Mouse (Mus musculus): ENCODE measurements around the gene Zc2hc1c. TPM values are rescaled to one million over a fixed set of nuclear protein-coding genes. Genes with fewer than 3 reads are reported as not detected.

The Zc2hc1c gene
- polyA plus RNA-seq, 1 experiment: 0.84 TPM

DNA sequence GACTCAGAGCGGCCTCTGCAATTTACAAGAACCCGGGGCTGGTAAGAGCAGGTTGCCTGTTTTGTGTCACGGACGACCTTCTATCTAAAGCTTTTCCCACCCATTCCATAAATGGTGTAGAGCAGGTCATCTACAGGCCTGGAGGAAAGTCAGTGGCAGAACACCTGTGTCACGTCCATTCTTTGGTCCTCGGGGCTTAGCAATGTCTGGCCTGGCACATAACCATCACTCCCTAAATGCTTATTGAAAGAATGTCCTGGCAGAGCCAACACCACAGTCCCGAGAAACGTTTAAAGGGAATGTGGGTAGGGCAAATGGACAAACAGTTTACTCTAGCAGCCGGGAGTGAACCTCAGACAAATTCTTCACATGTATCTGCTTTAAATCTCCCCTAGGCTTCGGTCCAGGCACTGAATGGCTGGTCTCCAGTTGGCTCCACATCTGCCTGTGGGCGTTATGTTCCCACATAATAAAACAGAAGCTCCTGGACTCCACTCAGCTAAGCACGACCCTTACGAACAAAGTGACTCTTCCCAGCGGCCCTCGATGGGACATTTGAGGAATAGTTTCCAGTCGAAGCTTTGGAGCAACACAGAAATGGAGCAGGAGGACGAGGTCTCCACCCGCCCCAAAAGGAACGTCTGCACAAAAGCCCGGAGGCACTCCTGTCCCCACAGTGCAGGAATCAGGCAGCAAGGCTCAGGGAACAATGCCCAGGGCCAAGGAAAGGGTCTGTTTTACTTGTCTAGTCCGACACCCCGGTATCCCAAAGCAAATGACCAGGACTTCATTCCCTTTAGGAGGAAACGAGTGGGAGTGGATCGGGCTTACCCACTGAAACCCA lies 988 bp downstream of the Zc2hc1c start:
- TF ChIP-seq EP300 (IDR thresholded peaks at IDR 0.05; ENCODE audit: insufficient read depth, low read depth, low read length) (no peak), CTCF (IDR thresholded peaks at IDR 0.05; ENCODE audit: low read depth, low read length) (no peak), POLR2A (IDR thresholded peaks at IDR 0.05; ENCODE audit: insufficient read depth, low read length) (no peak)
- Histone ChIP-seq H3K4me1 (ENCODE audit: control insufficient read depth, insufficient read depth, low read length) (no peaks in the 10 kb centered on the region), H3K9me3 (replicated peaks; ENCODE audit: control insufficient read depth, insufficient read depth, low read length, poor library complexity, severe bottlenecking) (peaks cover 2% of the 10 kb centered on the region; the same call in 1 of the 2 replicates), H3K9ac (ENCODE audit: low read depth, poor library complexity, severe bottlenecking) (peak overlapping the region; percentile 68; the same call in 1 of the 2 replicates), H3K27me3 (ENCODE audit: control insufficient read depth, insufficient read depth, low read length, poor library complexity, severe bottlenecking) (no peaks in the 10 kb centered on the region), H3K36me3 (ENCODE audit: control insufficient read depth, insufficient read depth, low read length, poor library complexity, severe bottlenecking) (no peaks in the 10 kb centered on the region), H3K4me3 (ENCODE audit: low read depth, low read length) (no peak overlapping the region), H3K27ac (ENCODE audit: insufficient read depth, low read length) (no peak overlapping the region)

DNA sequence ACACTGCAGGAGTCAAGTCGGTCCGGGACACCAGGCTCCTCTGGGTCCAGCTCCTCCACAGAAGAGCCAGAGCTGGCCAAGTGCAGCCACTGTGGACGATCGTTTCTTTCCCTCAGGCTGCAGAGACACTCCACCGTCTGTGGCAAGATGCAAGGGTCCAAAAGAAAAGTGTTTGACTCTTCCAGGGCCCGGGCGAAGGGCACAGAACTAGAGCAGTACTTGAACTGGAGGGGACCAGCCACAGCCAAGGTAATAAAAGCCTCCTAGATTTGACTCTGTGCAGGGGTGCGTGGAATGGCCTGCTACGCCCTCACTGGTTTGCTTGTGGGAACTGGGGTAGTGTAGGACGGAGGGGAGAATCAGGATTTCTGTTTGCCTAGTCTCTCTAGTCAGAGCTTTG lies 2.2 kb downstream of the Zc2hc1c start:
- no peaks in the 10 kb centered on the region for H3K4me1 ChIP-seq (ENCODE audit: control insufficient read depth, insufficient read depth, low read length)
- no peaks in the 10 kb centered on the region for H3K27me3 ChIP-seq (ENCODE audit: control insufficient read depth, insufficient read depth, low read length, poor library complexity, severe bottlenecking)
- peaks cover 4% of the 10 kb centered on the region; the same call in 1 of the 2 replicates for H3K9me3 ChIP-seq (replicated peaks; ENCODE audit: control insufficient read depth, insufficient read depth, low read length, poor library complexity, severe bottlenecking)
- no peak overlapping the region for H3K4me3 ChIP-seq (ENCODE audit: low read depth, low read length)
- H3K36me3 ChIP-seq (ENCODE audit: control insufficient read depth, insufficient read depth, low read length, poor library complexity, severe bottlenecking): no peaks in the 10 kb centered on the region
- TF ChIP-seq CTCF (IDR thresholded peaks at IDR 0.05; ENCODE audit: low read depth, low read length) (no peak), EP300 (IDR thresholded peaks at IDR 0.05; ENCODE audit: insufficient read depth, low read depth, low read length) (no peak), POLR2A (IDR thresholded peaks at IDR 0.05; ENCODE audit: insufficient read depth, low read length) (no peak)
- H3K27ac ChIP-seq (ENCODE audit: insufficient read depth, low read length): no peak overlapping the region
- no peak overlapping the region for H3K9ac ChIP-seq (ENCODE audit: low read depth, poor library complexity, severe bottlenecking)

DNA sequence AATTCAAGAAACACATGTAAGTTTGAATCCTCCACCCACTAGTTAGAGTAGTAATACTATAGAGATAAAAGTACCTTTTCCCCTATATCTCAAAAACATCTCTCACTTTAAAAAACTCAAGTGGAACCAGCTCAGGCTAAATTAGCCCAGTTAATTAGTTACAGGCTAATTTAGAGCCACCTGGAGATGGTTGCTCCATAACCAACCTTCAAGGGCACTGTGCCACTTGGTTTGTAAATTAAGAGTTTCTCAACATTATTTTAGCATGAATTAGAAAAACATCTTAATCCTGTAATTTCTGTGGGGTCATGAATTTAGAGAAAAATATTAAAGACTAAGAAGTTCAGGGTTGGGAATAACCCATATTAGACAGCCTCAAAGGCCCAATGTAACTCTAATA lies 3.1 kb downstream of the Zc2hc1c start:
- no peaks in the 10 kb centered on the region for H3K27me3 ChIP-seq (ENCODE audit: control insufficient read depth, insufficient read depth, low read length, poor library complexity, severe bottlenecking)

DNA sequence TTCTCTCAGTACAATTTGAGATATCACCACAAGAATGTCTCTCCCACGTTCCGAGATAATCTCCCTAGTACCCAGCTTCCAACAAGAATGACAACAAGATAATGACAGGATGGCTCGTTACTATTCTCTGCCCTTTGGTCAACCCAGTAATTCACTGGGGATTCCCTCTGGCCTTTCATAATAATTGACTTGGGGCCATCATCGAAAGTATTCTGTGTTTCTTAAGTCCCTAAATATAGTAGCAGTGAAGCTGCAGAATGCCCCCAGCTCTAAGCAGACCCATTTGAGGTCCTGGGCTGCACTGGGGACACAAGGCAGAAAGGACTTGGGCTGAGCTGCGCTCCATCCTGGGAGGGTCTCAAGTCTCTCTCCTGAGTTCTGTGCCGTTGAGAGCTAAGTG lies 3.9 kb downstream of the Zc2hc1c start:
- H3K4me3 ChIP-seq (ENCODE audit: low read depth, low read length): no peak overlapping the region
- H3K27me3 ChIP-seq (ENCODE audit: control insufficient read depth, insufficient read depth, low read length, poor library complexity, severe bottlenecking): no peaks in the 10 kb centered on the region
- H3K4me1 ChIP-seq (ENCODE audit: control insufficient read depth, insufficient read depth, low read length): no peaks in the 10 kb centered on the region
- H3K9ac ChIP-seq (ENCODE audit: low read depth, poor library complexity, severe bottlenecking): no peak overlapping the region
- TF ChIP-seq CTCF (IDR thresholded peaks at IDR 0.05; ENCODE audit: low read depth, low read length) (no peak), EP300 (IDR thresholded peaks at IDR 0.05; ENCODE audit: insufficient read depth, low read depth, low read length) (no peak), POLR2A (IDR thresholded peaks at IDR 0.05; ENCODE audit: insufficient read depth, low read length) (no peak)
- peaks cover 4% of the 10 kb centered on the region; the same call in 1 of the 2 replicates for H3K9me3 ChIP-seq (replicated peaks; ENCODE audit: control insufficient read depth, insufficient read depth, low read length, poor library complexity, severe bottlenecking)
- no peaks in the 10 kb centered on the region for H3K36me3 ChIP-seq (ENCODE audit: control insufficient read depth, insufficient read depth, low read length, poor library complexity, severe bottlenecking)
- H3K27ac ChIP-seq (ENCODE audit: insufficient read depth, low read length): no peak overlapping the region

More for the DNA sequence above, 3.1 kb downstream of the Zc2hc1c start:
- no peaks in the 10 kb centered on the region for H3K36me3 ChIP-seq (ENCODE audit: control insufficient read depth, insufficient read depth, low read length, poor library complexity, severe bottlenecking)
- H3K27ac ChIP-seq (ENCODE audit: insufficient read depth, low read length): no peak overlapping the region
- H3K4me1 ChIP-seq (ENCODE audit: control insufficient read depth, insufficient read depth, low read length): no peaks in the 10 kb centered on the region
- TF ChIP-seq CTCF (IDR thresholded peaks at IDR 0.05; ENCODE audit: low read depth, low read length) (no peak), POLR2A (IDR thresholded peaks at IDR 0.05; ENCODE audit: insufficient read depth, low read length) (no peak), EP300 (IDR thresholded peaks at IDR 0.05; ENCODE audit: insufficient read depth, low read depth, low read length) (no peak)
- H3K9ac ChIP-seq (ENCODE audit: low read depth, poor library complexity, severe bottlenecking): no peak overlapping the region
- peaks cover 4% of the 10 kb centered on the region; the same call in 1 of the 2 replicates for H3K9me3 ChIP-seq (replicated peaks; ENCODE audit: control insufficient read depth, insufficient read depth, low read length, poor library complexity, severe bottlenecking)
- no peak overlapping the region for H3K4me3 ChIP-seq (ENCODE audit: low read depth, low read length)

DNA sequence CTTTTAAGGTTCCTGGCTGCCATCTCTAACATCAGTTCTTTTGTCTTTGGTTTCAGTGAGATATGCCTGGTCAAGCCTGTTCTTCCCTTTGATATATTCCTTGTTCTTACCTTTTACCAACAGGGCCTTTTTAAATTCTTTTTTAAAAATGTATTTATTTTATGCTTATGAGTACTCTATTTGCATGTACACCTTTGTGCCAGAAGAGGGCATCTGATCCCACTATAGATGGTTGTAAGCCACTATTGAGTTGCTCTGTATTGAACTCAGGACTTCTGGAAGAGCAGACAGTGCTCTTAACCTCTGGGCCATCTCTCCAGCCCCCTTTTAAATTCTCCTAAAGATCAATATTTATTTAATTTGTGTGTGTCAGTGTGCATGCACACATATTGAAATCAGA lies 4.5 kb downstream of the Zc2hc1c start:
- no peaks in the 10 kb centered on the region for H3K36me3 ChIP-seq (ENCODE audit: control insufficient read depth, insufficient read depth, low read length, poor library complexity, severe bottlenecking)
- H3K9ac ChIP-seq (ENCODE audit: low read depth, poor library complexity, severe bottlenecking): no peak overlapping the region
- H3K9me3 ChIP-seq (replicated peaks; ENCODE audit: control insufficient read depth, insufficient read depth, low read length, poor library complexity, severe bottlenecking): peaks cover 4% of the 10 kb centered on the region; the same call in 1 of the 2 replicates
- no peak for TF ChIP-seq CTCF (IDR thresholded peaks at IDR 0.05; ENCODE audit: low read depth, low read length)
- no peak for TF ChIP-seq POLR2A (IDR thresholded peaks at IDR 0.05; ENCODE audit: insufficient read depth, low read length)
- no peak for TF ChIP-seq EP300 (IDR thresholded peaks at IDR 0.05; ENCODE audit: insufficient read depth, low read depth, low read length)
- H3K4me1 ChIP-seq (ENCODE audit: control insufficient read depth, insufficient read depth, low read length): no peaks in the 10 kb centered on the region
- H3K27me3 ChIP-seq (ENCODE audit: control insufficient read depth, insufficient read depth, low read length, poor library complexity, severe bottlenecking): no peaks in the 10 kb centered on the region
- no peak overlapping the region for H3K4me3 ChIP-seq (ENCODE audit: low read depth, low read length)
- no peak overlapping the region for H3K27ac ChIP-seq (ENCODE audit: insufficient read depth, low read length)

DNA sequence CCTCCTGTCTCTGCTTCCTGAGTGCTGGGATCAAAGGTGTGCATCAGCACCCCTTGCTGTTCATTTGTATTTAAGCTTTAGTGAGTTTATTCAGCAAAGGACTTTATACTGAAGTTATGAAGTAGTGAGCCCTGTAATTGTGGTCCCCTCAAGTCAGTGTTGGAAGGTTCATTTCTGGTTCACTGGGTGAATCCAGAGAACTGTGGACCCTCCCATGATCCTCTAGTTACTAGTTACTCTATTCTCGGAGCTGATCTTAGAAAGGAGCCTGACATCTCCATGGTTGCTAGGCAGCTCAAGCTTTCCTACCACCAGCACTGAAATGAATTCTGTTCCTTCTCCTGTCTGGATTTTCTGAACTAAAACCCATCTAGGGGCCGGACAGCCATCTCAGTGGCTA lies 7.1 kb downstream of the Zc2hc1c start:
- no peak overlapping the region for H3K27ac ChIP-seq (ENCODE audit: insufficient read depth, low read length)
- H3K9me3 ChIP-seq (replicated peaks; ENCODE audit: control insufficient read depth, insufficient read depth, low read length, poor library complexity, severe bottlenecking): peaks cover 4% of the 10 kb centered on the region; the same call in 1 of the 2 replicates
- no peaks in the 10 kb centered on the region for H3K36me3 ChIP-seq (ENCODE audit: control insufficient read depth, insufficient read depth, low read length, poor library complexity, severe bottlenecking)
- no peak overlapping the region for H3K4me3 ChIP-seq (ENCODE audit: low read depth, low read length)
- no peak for TF ChIP-seq EP300 (IDR thresholded peaks at IDR 0.05; ENCODE audit: insufficient read depth, low read depth, low read length)
- TF ChIP-seq POLR2A (IDR thresholded peaks at IDR 0.05; ENCODE audit: insufficient read depth, low read length): no peak
- no peak for TF ChIP-seq CTCF (IDR thresholded peaks at IDR 0.05; ENCODE audit: low read depth, low read length)
- H3K9ac ChIP-seq (ENCODE audit: low read depth, poor library complexity, severe bottlenecking): no peak overlapping the region
- H3K4me1 ChIP-seq (ENCODE audit: control insufficient read depth, insufficient read depth, low read length): no peaks in the 10 kb centered on the region
- no peaks in the 10 kb centered on the region for H3K27me3 ChIP-seq (ENCODE audit: control insufficient read depth, insufficient read depth, low read length, poor library complexity, severe bottlenecking)
